Mouse (Mus musculus): Measurements from ENCODE around the gene Chd6.

- TF ChIP-seq GATA1 (IDR thresholded peaks at IDR 0.05; ENCODE audit: borderline replicate concordance, low read length), result no peak
- TF ChIP-seq FLI1 (IDR thresholded peaks at IDR 0.05; ENCODE audit: low read length), result no peak
These were observed 203.6 kb downstream of the Chd6 start for GRCm38 (mm10) chr2:160905301-160905700.
